Mouse (Mus musculus) heart, adult 2 months (tissue): Measurements from ENCODE around the gene Gm45837. TPM values are rescaled to one million over a fixed set of nuclear protein-coding genes. Genes with fewer than 3 reads are reported as not detected.

Experiments used
- DNase-seq, 2 experiments: peaks; one replicate each; pipeline ENCODE4 v3.0.0; 2021
- H3K27ac ChIP-seq: fragments of 200-600 bp; 2 replicates; pipeline ENCODE4 v1.8.1; 2022
- H3K27me3 ChIP-seq: fragments of 200-500 bp; 2 replicates; pipeline ENCODE4 v1.6.1; 2012; ENCODE audit warnings: mild to moderate bottlenecking, low read length, inconsistent platforms, mixed read lengths; ENCODE audit not compliant: control insufficient read depth, insufficient read depth
- H3K36me3 ChIP-seq: fragments of 200-500 bp; 2 replicates; pipeline ENCODE4 v1.6.1; 2012; ENCODE audit warnings: low read length, inconsistent platforms; ENCODE audit not compliant: control insufficient read depth, insufficient read depth
- H3K4me1 ChIP-seq: fragments of 200-500 bp; 2 replicates; pipeline ENCODE4 v1.6.1; 2011; ENCODE audit warnings: low read length; ENCODE audit not compliant: control insufficient read depth, insufficient read depth
- H3K4me3 ChIP-seq: fragments of 200-600 bp; 2 replicates; pipeline ENCODE4 v1.8.1; 2022
- H3K79me2 ChIP-seq: fragments of 200-500 bp; replicated peaks from 2 replicates; pipeline ENCODE4 v1.6.1; 2012; ENCODE audit warnings: mild to moderate bottlenecking, inconsistent platforms, low read length, moderate library complexity, mixed read lengths; ENCODE audit not compliant: control insufficient read depth, insufficient read depth
- H3K9ac ChIP-seq: fragments of 200-500 bp; 2 replicates; pipeline ENCODE4 v1.6.1; 2012; ENCODE audit warnings: low read depth, mild to moderate bottlenecking, control low read depth, inconsistent platforms, low read length, mixed read lengths
- CTCF ChIP-seq: fragments of 200-600 bp; IDR thresholded peaks from 2 replicates; pipeline ENCODE4 v1.8.1; 2022; ENCODE audit warnings: antibody characterized with exemption, mild to moderate bottlenecking, moderate library complexity
- EP300 ChIP-seq: fragments of 200-500 bp; IDR thresholded peaks from 2 replicates; pipeline ENCODE4 v1.6.1; 2011; ENCODE audit warnings: low read depth, low read length, control low read depth; ENCODE audit not compliant: insufficient read depth
- POLR2A ChIP-seq: fragments of 200-500 bp; IDR thresholded peaks from 2 replicates; pipeline ENCODE4 v1.6.1; 2011; ENCODE audit warnings: mild to moderate bottlenecking, low read depth, low read length, control low read depth; ENCODE audit not compliant: insufficient read depth
- WGBS: fragments of 180-500 bp; shearing (Covaris S2); methylation state at CpG from one replicate; pipeline ENCODE4 v1.1.7; 2018; 5-methylcytosine and 5-hydroxymethylcytosine counted together
- intact Hi-C: fragments of 180-260 bp; cut with DNase I; formaldehyde crosslinking; loops from one replicate; pipeline ENCODE4 v1.15.1; 2025
- polyA plus RNA-seq: library from polyadenylated mRNA; depleted of rRNA; stranded (reverse); fragments of >200 nt; gene quantifications from 2 replicates; pipeline ENCODE4 v1.2.3, GENCODE M21; 2012
- total RNA-seq, 2 experiments: library from RNA; stranded (reverse); gene quantifications; 2 replicates each; pipeline ENCODE4 v1.2.3; 2021

Gm45837 gene
- total and polyA plus RNA-seq, 3 experiments = not detected

DNA sequence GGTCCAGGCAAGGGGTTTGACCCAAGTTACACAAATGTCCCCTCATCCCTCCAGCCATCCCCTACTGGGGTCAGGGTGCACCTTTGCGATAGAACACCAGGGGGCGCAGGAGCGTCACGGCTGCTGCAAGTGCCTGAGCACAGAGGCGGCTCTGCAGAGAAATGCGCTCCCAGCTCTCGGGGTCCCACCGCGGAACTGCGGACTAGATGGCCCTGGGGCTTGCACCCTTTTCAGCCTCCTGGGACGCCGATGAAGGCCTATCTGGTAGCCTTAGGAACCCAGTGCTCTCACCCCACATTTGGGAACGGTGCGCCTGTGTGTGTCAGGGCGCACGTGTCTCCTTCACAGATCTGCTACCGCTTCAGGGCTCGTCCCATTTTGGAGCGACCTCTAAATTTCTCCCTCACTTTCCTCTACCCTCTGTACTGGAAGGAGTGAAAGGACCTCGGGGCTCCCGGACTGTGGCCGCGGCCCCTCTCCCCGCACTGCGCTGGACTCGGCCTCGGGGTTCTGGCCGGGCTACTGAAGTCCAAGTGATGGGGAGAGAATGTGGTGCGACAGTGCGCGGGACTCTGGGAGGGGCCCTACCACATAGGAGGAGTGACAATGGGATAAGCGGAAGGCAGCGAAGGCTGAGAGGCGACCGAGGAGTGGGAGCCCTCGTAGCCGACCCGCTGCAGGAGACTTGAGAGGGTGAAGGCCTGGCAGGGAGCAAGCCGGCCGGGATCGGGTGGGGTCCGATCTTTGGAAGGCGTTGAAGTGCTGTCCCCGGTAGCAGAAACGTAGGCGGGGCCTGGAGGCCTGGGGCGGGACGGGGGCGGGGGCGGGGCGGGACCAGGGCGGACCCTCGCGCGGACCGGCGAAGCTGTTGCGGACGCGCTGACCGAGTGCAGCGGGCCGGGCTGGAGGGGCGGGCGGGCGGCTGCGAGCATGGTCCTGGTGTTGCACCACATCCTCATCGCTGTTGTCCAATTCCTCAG, 40.0 kb downstream of the Gm45837 start:
- Histone ChIP-seq H3K27me3 (no peaks in the 10 kb centered on the region), H3K27ac (peak overlapping the region; percentile 77), H3K36me3 (no peaks in the 10 kb centered on the region), H3K79me2 (0 out of 2 replicates have a peak, but pooled peaks cover 1% of the 10 kb centered on the region), H3K9ac (peak overlapping the region; percentile 78), H3K4me1 (peaks cover 6% of the 10 kb centered on the region), H3K4me3 (peak overlapping the region; percentile 71)
- intact Hi-C loops = loop anchor here (1.0 to 2.0 kb wide), 4 partner anchors 15 to 91 kb away; no protein-coding TSS in a partner anchor
- 1% methylated on average over 63 of the region's 68 CpGs for WGBS
- TF ChIP-seq CTCF = peak; percentile 99; the same call in 1 of the 2 replicates
- TF ChIP-seq POLR2A = peak; percentile 58; the same call in 1 of the 2 replicates
- TF ChIP-seq EP300 = peak; percentile 84; the same call in 1 of the 2 replicates
- DNase-seq = peak; percentile 89 to 95

DNA sequence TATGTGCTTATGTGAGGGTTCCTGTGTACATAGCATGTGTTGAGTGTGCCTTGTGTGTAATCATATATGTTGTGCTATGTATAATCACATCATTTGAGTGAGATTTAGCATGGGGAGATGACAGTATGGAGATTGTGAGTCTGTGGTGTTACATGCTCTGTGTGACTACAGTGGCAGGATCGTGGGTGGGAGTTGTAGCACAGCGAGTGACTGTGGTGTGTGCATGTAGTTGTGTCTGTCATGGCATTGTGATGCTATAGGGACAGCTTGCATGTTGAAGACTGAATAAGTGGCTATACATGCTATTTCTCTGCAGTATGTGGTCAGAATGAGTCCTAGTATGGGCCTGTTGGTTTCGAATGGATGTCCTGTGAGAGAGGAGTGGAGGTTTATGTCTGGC, 42.0 kb downstream of the Gm45837 start:
- Histone ChIP-seq H3K27me3 (no peaks in the 10 kb centered on the region), H3K4me1 (peaks cover 16% of the 10 kb centered on the region), H3K4me3 (peak overlapping the region; percentile 71), H3K9ac (peak overlapping the region; percentile 59), H3K27ac (peak overlapping the region; percentile 77), H3K36me3 (no peaks in the 10 kb centered on the region), H3K79me2 (0 out of 2 replicates have a peak, but pooled peaks cover 3% of the 10 kb centered on the region)
- WGBS = 49% methylated on average over 3 of the region's 3 CpGs
- intact Hi-C loops = no loop called here
- TF ChIP-seq POLR2A (no peak), EP300 (no peak), CTCF (no peak)
- DNase-seq = no peak

DNA sequence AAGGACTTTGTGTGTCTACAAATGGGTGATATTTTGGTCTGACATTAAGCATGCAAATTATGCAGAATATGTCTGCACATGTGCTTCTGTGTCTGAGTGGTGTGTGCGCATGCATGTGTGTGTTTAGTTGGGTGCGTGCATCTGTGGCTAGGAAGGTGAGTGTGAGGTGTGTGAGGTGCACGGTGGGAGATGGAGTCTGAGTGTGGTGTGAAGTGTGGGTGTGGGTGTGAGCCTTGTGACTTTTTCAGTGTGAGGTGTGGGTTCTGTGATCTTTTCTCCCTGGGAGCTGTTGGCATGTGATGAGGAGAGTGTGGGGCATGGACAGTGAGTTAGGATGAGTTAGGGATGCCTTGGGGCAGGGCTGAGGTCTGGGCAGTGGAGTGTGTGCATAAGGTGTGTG, 42.6 kb downstream of the Gm45837 start:
- Histone ChIP-seq H3K36me3 (no peaks in the 10 kb centered on the region), H3K27ac (peak overlapping the region; percentile 77), H3K4me3 (peak overlapping the region; percentile 71), H3K79me2 (0 out of 2 replicates have a peak, but pooled peaks cover 3% of the 10 kb centered on the region), H3K27me3 (no peaks in the 10 kb centered on the region), H3K4me1 (peaks cover 20% of the 10 kb centered on the region), H3K9ac (peak overlapping the region; percentile 59)
- WGBS = 55% methylated on average over 3 of the region's 3 CpGs
- intact Hi-C loops = no loop called here
- no peak for TF ChIP-seq CTCF
- TF ChIP-seq POLR2A = no peak
- no peak for TF ChIP-seq EP300
- DNase-seq = peak; percentile 7 to 28

DNA sequence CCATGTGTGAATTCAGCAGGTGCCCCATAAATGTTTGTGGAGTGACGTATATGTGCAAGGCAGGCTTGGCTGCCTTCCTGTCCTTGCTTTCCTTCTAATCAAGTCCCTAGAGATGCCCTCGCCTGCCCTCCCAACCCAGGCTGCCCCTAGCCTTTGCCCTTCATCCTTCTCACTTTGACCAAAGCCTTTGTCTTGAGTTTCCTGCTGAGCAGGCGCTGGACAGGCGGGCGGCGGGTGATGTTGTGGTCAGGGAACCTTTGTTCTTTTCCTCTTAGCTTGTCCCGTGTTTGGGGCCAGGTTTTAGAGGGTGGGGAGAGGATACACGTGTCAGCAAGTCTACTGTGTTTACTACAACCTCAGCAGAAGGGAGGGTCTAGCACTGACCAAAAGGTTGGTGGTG, 43.0 kb downstream of the Gm45837 start:
- intact Hi-C loops = no loop called here
- peak; percentile 71 to 80 for DNase-seq

GRCm38 (mm10) chr7:101454479-101454878, 43.8 kb downstream of the Gm45837 start:
- Histone ChIP-seq H3K4me1 (peaks cover 29% of the 10 kb centered on the region), H3K9ac (no peak overlapping the region), H3K4me3 (peak overlapping the region; percentile 24), H3K27ac (peak overlapping the region; percentile 77), H3K27me3 (no peaks in the 10 kb centered on the region), H3K79me2 (0 out of 2 replicates have a peak, but pooled peaks cover 3% of the 10 kb centered on the region), H3K36me3 (peaks cover 3% of the 10 kb centered on the region)
- 72% methylated on average over 9 of the region's 9 CpGs for WGBS
- no peak for TF ChIP-seq POLR2A
- TF ChIP-seq CTCF = no peak
- TF ChIP-seq EP300 = no peak
- intact Hi-C loops = no loop called here
- peak; percentile 25 to 33 for DNase-seq

More for the DNA sequence above, 43.0 kb downstream of the Gm45837 start:
- H3K9ac ChIP-seq = peak overlapping the region; percentile 59
- H3K27ac ChIP-seq = peak overlapping the region; percentile 77
- peaks cover under 1% of the 10 kb centered on the region for H3K36me3 ChIP-seq
- H3K79me2 ChIP-seq = 0 out of 2 replicates have a peak, but pooled peaks cover 3% of the 10 kb centered on the region
- 35% methylated on average over 8 of the region's 8 CpGs for WGBS
- H3K27me3 ChIP-seq = no peaks in the 10 kb centered on the region
- TF ChIP-seq POLR2A = peak; percentile 70
- TF ChIP-seq CTCF = no peak
- peak; percentile 96 for TF ChIP-seq EP300
- peak overlapping the region; percentile 71 for H3K4me3 ChIP-seq
- peaks cover 22% of the 10 kb centered on the region for H3K4me1 ChIP-seq
